Mouse (Mus musculus) heart, postnatal 0 days (tissue): ENCODE results near the gene Actr1a. TPM values are rescaled to one million over a fixed set of nuclear protein-coding genes. Genes with fewer than 3 reads are reported as not detected.

Experiments used
- ATAC-seq: fragments of 200-750 bp; cut with Nextera tagmentation; 2 replicates; pipeline ENCODE4 v1.8.0; 2017; ENCODE audit warnings: low read depth, moderate number of reproducible peaks, moderate library complexity; ENCODE audit not compliant: insufficient read depth
- DNase-seq: peaks from one replicate; pipeline ENCODE4 v3.0.0-alpha.2; 2016; ENCODE audit warnings: low spot score
- H3K27ac ChIP-seq: fragments of 300-500 bp; sonication (generic); 2 replicates; pipeline ENCODE4 v1.5.1; 2014; ENCODE audit warnings: low read depth, mild to moderate bottlenecking
- H3K27me3 ChIP-seq: fragments of 300-500 bp; sonication (generic); 2 replicates; pipeline ENCODE4 v1.6.1; 2014; ENCODE audit warnings: low read length, mixed read lengths; ENCODE audit not compliant: control insufficient read depth, insufficient read depth
- H3K36me3 ChIP-seq: fragments of 300-500 bp; sonication (generic); replicated peaks from 2 replicates; pipeline ENCODE4 v1.6.1; 2014; ENCODE audit warnings: low read length, mixed read lengths; ENCODE audit not compliant: control insufficient read depth, insufficient read depth
- H3K4me1 ChIP-seq: fragments of 300-500 bp; sonication (generic); 2 replicates; pipeline ENCODE4 v1.6.1; 2014; ENCODE audit warnings: antibody characterized with exemption; ENCODE audit not compliant: control insufficient read depth, insufficient read depth
- H3K4me2 ChIP-seq: fragments of 300-500 bp; sonication (generic); 2 replicates; pipeline ENCODE4 v1.6.1; 2014; ENCODE audit warnings: low read depth, mild to moderate bottlenecking, low read length, moderate library complexity
- H3K4me3 ChIP-seq: fragments of 300-500 bp; sonication (generic); 2 replicates; pipeline ENCODE4 v1.5.1; 2014; ENCODE audit warnings: low read depth, low read length
- H3K9ac ChIP-seq: fragments of 300-500 bp; sonication (generic); replicated peaks from 2 replicates; pipeline ENCODE4 v1.6.1; 2014; ENCODE audit warnings: low read depth, low read length, mixed read lengths
- H3K9me3 ChIP-seq: fragments of 300-500 bp; sonication (generic); replicated peaks from 2 replicates; pipeline ENCODE4 v1.6.1; 2016; ENCODE audit warnings: low read length; ENCODE audit not compliant: control insufficient read depth
- CTCF ChIP-seq: IDR thresholded peaks from 2 replicates; pipeline ENCODE4 v1.5.1; 2016; ENCODE audit warnings: antibody characterized with exemption, control low read depth, low read depth
- EP300 ChIP-seq: IDR thresholded peaks from 2 replicates; pipeline ENCODE4 v1.6.1; 2016; ENCODE audit warnings: antibody characterized with exemption, low read depth
- WGBS: fragments of 180-500 bp; shearing (Covaris S2); extraction: QIAGEN DNeasy Blood & Tissue Kit; methylation state at CpG from one replicate; pipeline ENCODE4 v1.1.7; 2014; 5-methylcytosine and 5-hydroxymethylcytosine counted together
- polyA plus RNA-seq: library from polyadenylated mRNA; unstranded; fragments of >200 nt; fragmentation: Nextera tagmentation; extraction: Ambion mirVana; gene quantifications from 2 replicates; pipeline ENCODE4 v1.2.1, GENCODE M21; 2015
- total RNA-seq: library from RNA; depleted of rRNA; stranded (reverse); fragments of >200 nt; gene quantifications from 2 replicates; pipeline ENCODE4 v1.2.3, GENCODE M21; 2014; ENCODE audit warnings: low replicate concordance

The Actr1a gene
- total and polyA plus RNA-seq, 2 experiments from 2014 or later, result 118 to 173 TPM

- Histone ChIP-seq H3K9me3 (no peaks in the 10 kb centered on the region), H3K27me3 (no peaks in the 10 kb centered on the region), H3K4me1 (no peaks in the 10 kb centered on the region; the same call in 1 of the 2 replicates), H3K4me3 (peak within 1 kb of the TSS; percentile 60), H3K4me2 (peak within 1 kb of the TSS; percentile 81), H3K36me3 (no peaks in the 10 kb centered on the region), H3K27ac (no peak within 1 kb of the TSS), H3K9ac (peak within 1 kb of the TSS; percentile 43)
- no peak for TF ChIP-seq EP300
- no peak for TF ChIP-seq CTCF
- DNase-seq, result no peak
- 45% methylated on average over 10 of the region's 10 CpGs for WGBS
- no peak for ATAC-seq
Measured at GRCm38 (mm10) chr19:46350168-46350932, 45.2 kb downstream of the Actr1a start, which contains the start of gene 2310034G01Rik. TSS of gene 2310034G01Rik (minus strand) at chr19:46350302.

- Histone ChIP-seq H3K4me2 (peak overlapping the region; percentile 81), H3K36me3 (no peaks in the 10 kb centered on the region), H3K4me1 (no peaks in the 10 kb centered on the region; the same call in 1 of the 2 replicates), H3K9ac (no peak overlapping the region; the same call in 1 of the 2 replicates), H3K4me3 (peak overlapping the region; percentile 60), H3K27me3 (no peaks in the 10 kb centered on the region), H3K27ac (no peak overlapping the region), H3K9me3 (no peaks in the 10 kb centered on the region)
- ATAC-seq, result no peak
- DNase-seq, result no peak
- WGBS, result 33% methylated on average over 6 of the region's 6 CpGs
- TF ChIP-seq CTCF (no peak), EP300 (no peak)
Measured at GRCm38 (mm10) chr19:46349550-46349949, 46.0 kb downstream of the Actr1a start.

- H3K9me3 ChIP-seq, result no peaks in the 10 kb centered on the region
- TF ChIP-seq EP300, result no peak
- no peak for TF ChIP-seq CTCF
- peak; percentile 85 for ATAC-seq
- H3K27ac ChIP-seq, result peak overlapping the region; percentile 58
- H3K4me2 ChIP-seq, result peak overlapping the region; percentile 81
- WGBS, result under 1% methylated on average over 67 of the region's 78 CpGs
- peak overlapping the region; percentile 43 for H3K9ac ChIP-seq
- no peaks in the 10 kb centered on the region for H3K36me3 ChIP-seq
- peak overlapping the region; percentile 60 for H3K4me3 ChIP-seq
- no peaks in the 10 kb centered on the region for H3K27me3 ChIP-seq
- peak; percentile 23 for DNase-seq
- H3K4me1 ChIP-seq, result no peaks in the 10 kb centered on the region; the same call in 1 of the 2 replicates
Measured at GRCm38 (mm10) chr19:46348761-46349458, 46.6 kb downstream of the Actr1a start.

GRCm38 (mm10) chr19:46347936-46348668 is 47.4 kb downstream of the Actr1a start:
- H3K9me3 ChIP-seq, result no peaks in the 10 kb centered on the region
- H3K4me3 ChIP-seq, result peak overlapping the region; percentile 60
- DNase-seq (no peak), ATAC-seq (peak; percentile 15; the same call in 1 of the 2 replicates)
- H3K27me3 ChIP-seq, result no peaks in the 10 kb centered on the region
- H3K4me2 ChIP-seq, result peak overlapping the region; percentile 81
- H3K36me3 ChIP-seq, result no peaks in the 10 kb centered on the region
- peak overlapping the region; percentile 58 for H3K27ac ChIP-seq
- WGBS, result 27% methylated on average over 14 of the region's 14 CpGs
- H3K9ac ChIP-seq, result peak overlapping the region; percentile 43
- TF ChIP-seq CTCF, result no peak
- no peak for TF ChIP-seq EP300
- no peaks in the 10 kb centered on the region; the same call in 1 of the 2 replicates for H3K4me1 ChIP-seq

DNA sequence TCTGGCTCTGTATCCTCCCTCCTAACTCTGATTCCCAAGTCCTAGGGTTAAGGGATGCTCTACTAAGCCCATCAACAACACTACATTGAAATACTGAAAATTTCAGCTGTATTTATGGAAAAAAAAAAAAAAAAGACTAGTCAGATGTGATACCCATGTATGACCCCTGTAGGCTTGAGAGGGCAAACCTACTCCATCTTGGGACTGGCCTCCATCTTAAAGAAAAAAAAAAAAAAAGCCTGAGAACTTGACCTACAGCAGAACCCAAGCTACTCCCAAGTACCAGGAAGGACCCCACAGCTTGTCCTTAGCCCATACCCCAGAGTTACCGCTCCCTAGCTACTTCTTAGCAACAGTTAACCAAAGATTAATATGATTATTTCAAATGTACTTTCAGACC is 48.4 kb downstream of the Actr1a start:
- Histone ChIP-seq H3K4me3 (no peak overlapping the region), H3K4me2 (no peak overlapping the region), H3K9me3 (no peaks in the 10 kb centered on the region), H3K27ac (no peak overlapping the region), H3K9ac (no peak overlapping the region), H3K36me3 (no peaks in the 10 kb centered on the region), H3K27me3 (no peaks in the 10 kb centered on the region), H3K4me1 (no peaks in the 10 kb centered on the region; the same call in 1 of the 2 replicates)
- 100% methylated on average over 1 of the region's 1 CpGs for WGBS
- TF ChIP-seq CTCF (no peak), EP300 (no peak)
- no peak for ATAC-seq
- DNase-seq, result no peak
